Mouse (Mus musculus): ENCODE data around the gene Rangrf.

DNA sequence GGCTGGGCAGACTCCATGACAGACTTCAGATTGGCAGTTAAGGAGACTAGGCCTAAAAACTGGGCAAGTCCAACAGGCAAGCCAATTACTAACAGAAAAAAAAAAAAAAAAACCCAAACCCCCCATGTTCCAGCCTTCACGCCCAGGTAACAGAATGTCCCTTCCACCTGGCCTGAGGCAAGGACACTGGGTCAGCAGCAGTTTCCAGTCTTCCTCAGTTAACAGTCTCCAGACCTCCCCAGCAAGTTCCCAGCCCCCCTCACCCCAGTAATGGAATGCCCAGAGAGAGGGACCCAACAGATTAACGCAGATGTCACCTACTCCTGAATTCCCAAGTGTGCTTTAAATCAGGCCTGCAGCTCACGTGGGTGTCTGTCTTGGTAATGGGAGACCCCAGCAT lies 51.8 kb downstream of the Rangrf start:
- TF ChIP-seq POLR2A (IDR thresholded peaks at IDR 0.05; ENCODE audit: low read depth, low read length) = no peak
- TF ChIP-seq CTCF (IDR thresholded peaks at IDR 0.05; ENCODE audit: borderline replicate concordance, insufficient read depth, low read length) = no peak
